Mouse (Mus musculus) induced T-regulatory cell, adult 2 months (primary cell): ENCODE measurements at regions not wholly inside any gene's neighbourhood (a gene's known extent, or its start where the extent isn't known, plus 50 kb on each side); places are given as distances from the start of the nearest gene placed in this dataset.

Experiments used
- DNase-seq: peaks from one replicate; pipeline ENCODE4 v3.0.0-alpha.2; 2012; ENCODE audit warnings: low read depth

DNA sequence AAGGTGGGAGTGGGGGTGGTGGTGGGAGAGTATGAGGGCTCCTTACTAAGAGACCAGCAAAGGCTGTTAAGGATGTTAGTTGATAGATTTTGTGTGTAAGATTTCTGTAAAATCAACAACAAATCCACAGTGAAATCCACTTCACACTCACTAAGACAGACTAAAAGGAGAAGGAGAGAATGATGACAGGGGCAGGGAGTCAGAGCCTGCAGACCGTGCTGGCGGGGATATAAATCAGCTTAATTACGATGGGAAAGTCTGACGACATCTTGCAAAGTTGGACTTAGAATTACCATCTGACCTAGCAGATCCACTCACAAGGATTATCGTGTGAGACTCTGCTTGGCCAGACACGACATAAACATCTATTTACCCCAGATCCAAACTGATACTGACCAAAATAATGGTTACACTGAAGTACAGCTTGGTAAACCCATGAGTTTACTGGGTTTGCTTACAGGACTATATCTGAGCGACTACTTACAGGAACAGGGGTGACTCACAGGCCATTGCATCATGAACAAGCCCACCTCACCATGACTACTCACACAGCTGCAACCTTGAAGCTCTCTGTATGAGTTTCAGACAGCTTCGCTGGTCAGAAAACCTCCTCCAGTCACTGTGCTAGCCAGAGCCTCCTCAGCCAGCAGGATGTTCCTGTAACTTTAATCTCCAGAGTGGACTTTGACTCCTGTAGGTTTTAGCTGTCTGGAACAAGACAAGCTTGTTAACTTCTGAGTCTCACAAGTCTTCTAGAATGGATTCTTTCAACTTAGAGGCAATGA lies 50.5 kb upstream of the Ednra start:
- no peak for DNase-seq

DNA sequence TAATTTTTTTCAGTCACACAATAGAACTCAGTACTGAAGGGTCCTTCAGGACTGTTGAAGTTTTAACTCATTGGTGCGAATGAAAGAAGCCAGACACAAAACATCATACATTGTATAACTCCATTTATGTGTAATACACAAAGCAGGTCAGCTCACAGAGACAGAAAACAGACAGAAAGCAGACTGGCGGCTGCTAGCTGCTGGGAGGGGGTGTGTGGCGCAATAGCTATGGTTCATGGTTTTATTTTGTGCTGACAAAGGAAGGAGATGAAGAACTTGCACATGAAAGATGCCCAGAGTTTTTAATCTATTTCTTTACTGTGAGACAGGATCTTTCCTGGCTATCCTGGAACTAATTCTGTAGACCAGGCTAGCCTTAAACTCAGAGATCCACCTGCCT lies 51.3 kb upstream of the Ednra start:
- no peak for DNase-seq

DNA sequence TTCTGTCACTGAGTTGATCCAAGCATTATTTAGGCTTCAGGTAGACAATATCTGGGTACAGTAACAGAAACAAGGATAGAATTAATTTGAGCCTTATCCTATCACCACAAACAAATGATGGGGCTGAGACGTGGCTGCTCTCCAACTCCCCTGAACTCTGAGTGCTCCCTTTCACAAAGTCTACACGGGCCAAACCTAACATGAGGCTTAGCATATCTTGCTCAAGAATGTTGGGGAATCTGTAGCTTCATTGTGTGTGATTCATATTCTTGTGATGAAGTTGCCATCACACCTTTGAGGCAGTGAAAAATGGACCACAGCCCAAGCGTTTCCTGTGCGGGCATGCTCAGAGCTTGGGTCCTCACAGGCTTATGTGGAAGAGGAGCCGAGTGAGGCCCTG lies 53.3 kb upstream of the Ednra start:
- DNase-seq = no peak

DNA sequence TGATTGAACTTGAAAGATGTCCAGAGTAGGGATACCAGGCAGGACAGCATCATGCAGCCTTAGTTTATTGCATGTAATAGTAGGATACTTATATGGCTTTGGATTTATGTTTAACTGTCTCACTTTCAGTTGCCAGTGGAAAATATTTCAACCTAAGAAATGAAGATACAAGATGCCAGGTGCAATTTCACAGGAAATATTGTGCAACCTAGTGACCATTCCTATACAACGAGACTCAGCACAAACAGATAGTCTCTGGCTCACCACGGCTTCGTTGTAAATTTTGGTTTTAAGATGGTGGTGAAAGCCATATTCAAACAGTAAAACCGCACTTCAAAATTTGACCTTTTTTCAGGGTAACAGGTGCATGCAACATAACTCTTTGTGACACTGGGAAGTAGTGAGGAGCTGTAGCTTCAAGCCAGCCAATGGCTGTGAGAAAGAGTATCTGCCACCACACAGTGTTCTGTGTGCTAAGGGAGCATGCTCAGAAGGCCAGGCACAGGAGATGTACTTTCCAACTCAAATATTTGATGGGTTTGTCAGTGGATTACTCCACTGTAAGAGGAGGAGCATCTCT lies 61.5 kb upstream of the Ednra start:
- DNase-seq = no peak

DNA sequence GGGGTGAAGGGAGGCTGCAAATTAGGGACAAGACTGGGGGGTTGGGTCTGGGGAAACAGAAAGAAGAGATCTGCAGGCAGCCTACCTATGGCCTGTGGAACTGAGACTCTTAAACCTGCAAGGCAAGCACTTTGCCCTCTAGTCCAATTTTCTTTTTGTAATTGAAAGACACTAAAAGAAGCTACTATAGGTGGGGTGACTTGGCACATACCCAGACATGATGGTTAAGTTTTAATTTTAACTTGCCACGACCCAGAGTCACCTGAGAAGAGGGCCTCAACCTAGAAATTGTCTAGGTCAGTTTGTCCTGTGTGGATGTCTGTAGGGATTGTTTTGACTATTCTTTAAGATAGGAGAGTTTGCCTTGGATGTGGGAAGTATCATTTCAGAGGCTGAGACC lies 70.6 kb upstream of the Ednra start:
- no peak for DNase-seq

DNA sequence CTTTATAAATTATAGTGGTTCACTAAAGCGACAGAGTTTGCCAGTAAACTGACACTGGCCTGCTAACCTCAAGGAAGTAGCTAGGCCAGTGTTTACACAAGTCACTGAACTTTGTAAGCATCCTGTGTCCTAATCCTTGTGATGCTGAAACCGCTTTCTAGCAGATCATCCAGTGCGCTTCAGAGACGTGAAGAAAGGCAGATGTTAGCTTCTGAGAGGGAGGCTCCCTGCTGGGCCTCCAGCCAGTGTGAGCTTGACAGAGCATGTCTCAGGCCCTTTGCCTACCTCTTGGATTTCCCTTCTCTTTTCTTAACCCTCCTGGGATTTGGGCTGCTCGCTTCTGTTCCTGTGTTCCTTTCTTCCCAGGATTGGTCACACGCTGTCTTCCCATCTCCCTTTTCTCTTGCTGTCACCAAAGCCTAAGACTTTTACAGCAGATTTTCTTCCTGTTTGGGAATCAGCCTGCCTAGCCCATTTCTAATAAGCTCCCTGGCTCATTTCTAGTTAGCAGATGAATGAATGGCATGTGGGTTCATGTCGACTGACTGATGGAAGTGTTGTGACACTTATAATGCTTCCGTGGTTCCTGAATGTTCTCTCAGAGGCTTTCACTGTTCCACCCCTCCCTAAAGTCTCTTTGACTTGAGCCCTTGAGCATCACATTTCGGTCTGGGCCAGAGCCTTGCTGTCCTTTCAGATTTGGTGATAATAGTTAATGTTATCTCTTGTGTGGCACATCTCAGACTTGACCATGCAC lies 79.1 kb upstream of the Ednra start:
- no peak for DNase-seq

DNA sequence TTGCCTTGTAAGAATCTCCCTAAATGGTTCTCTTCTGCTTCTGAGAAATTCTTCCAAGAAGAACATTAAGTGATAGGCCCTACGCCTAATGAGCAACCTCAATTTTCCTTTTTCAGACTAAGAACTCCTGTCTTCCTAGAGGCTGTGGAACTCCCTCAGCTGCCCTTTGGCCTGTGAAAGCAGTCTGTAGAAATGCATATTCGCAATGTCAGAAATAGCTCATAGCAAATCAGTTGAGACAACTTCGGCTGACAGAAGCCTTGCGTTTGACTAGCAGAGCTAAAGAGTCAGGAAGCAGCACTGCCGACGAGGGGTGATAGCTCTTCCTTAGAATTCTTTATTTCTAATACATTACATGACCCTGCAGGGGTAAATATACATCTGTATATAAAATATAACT lies 80.3 kb upstream of the Ednra start:
- no peak for DNase-seq

DNA sequence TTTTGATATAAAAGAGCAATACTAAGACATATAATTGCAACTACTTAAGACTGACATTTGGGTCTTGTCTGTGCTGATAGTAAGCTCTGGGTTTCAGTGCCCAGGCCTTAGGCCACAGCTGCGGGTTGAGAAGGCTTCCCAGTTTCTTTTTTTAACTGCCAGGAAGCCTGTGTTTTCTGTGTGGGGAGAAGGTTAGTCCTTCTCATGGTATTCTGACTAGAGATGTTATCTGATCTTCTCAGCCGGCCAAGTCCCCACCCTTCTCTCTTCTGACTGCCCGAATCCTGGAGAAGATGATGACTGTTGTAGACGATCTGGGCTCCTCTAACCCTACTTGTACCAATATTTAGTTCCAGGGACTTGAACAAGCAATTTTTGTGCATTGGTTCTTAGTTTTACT lies 80.7 kb upstream of the Ednra start:
- DNase-seq = no peak

DNA sequence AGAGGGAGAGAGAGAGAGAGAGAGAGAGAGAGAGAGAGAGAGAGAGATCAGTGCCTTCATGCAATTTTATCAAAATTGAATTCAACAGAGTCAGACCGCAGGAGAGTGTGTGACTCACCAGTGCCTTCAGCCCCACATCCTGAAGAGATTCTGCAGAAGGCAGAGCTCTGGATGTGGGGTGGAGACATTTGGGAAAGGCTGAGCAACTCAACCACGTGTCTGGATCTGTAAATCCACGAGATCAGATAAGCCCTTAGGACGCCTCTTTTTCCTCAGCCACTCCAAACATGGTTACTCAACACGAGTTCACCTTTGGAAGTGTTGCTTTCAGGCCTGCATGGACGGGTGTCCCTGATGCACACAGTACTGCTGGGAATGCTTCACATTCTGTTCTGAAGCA lies 81.4 kb upstream of the Ednra start:
- DNase-seq = no peak

DNA sequence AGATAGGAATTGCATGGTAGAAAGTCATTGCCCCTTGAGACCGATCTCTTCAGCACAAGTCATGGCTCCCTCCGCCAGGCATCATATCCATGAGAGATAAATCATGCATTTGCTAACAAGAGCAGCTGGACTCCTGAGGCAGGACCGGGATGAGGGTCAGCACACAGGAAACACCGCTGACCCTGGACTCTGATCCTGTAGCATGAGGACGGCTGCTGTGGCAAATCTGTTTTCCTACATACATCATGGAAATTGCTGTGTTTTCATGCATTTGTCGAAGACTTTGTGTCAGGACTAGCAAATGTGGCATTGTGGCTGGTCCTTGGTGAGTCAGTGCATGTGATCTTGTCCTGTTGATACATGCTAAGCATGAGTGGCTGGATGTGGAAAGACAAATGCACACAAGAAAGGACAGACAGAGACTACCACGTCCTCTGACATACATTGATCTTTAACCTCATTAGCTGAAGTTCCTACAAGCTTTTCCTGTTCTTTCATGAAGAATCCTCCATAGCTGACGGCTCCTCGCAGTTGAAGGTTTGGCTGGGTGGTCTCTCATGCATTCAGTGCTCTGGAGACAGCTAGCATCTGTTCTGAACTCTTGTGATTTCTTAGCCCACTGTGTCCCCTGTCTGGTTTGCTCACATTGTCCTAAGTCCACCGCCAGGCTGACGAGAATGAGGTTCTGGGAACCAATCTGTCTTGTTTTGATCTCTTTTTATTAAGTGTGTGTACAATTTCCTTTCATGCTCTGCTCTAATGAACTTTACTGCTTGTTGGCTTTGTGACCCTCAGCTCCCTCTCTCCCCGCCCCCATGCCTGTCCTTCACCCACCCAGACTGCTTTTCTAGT lies 90.8 kb upstream of the Ednra start:
- DNase-seq = no peak

DNA sequence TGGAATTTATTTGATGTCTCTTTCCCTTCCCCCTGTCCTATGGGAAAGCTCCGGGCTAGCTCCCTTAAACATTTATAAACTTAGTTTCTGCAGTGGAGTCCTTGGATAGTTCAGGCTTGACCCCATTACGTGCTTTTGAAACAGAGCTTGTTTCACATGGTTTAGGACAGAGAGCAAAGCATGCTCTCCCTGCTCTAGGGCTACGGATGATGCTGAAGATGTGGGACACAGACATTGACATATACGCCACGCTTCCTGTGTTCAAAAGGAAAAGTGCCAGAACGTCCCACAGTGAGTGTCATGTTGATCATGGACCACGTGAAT lies 91.3 kb upstream of the Ednra start:
- no peak for DNase-seq

DNA sequence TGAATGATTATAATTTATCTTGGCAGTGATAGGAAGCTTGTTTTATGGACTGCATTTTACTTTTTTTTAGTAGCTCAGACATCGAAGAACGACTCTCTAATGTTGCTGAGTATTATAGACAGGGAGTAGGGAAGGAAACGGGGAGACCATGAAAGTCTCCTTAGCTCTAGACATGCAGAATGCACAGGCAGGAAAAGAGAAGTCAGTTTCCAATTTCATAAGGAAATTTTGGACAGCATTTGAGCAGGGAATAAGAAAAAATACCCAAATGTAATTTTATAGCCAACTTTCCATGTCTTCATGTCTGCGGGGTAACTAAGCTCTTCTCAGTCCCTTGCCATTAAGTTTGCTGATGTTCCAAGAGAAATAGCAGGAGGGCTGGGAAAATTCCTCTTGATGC lies 92.0 kb upstream of the Ednra start:
- DNase-seq = no peak

DNA sequence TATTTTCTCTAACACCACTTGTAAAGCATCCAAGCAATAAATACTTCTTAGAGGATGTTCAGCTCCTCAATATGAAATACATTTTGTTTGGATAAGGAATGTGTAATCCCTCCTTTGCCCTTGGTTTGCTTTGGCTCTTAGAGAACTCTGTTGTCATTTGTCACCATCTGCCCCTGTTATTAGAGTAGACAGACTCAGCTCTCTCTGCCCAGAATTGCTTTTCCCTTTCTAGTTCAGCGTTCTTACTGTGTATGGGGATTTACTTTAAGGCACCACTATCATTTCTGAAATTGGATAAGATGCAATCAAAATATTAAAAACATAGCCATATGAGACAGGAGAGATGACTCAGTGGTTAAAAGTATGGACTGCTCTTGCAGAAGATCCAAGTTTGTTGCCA lies 101.5 kb upstream of the Ednra start:
- DNase-seq = no peak

DNA sequence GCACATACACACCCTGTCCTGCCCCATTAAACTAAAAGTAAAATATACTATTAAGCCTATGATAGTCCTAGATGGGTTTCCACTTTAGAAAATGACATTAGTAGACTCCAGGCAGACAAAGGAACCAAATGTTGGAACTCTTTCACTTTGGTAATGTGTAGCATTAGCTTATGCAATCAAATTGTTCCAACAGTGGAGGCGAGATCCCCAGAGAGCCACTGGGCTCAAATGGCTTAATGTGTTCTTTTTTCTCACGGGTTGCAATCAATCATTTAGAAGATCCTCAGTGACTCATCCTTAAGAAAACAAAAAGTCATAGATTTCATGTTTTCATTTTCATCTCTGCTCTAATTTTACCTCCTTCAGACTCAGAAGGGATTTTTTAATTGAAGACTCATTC lies 102.0 kb upstream of the Ednra start:
- DNase-seq = no peak

DNA sequence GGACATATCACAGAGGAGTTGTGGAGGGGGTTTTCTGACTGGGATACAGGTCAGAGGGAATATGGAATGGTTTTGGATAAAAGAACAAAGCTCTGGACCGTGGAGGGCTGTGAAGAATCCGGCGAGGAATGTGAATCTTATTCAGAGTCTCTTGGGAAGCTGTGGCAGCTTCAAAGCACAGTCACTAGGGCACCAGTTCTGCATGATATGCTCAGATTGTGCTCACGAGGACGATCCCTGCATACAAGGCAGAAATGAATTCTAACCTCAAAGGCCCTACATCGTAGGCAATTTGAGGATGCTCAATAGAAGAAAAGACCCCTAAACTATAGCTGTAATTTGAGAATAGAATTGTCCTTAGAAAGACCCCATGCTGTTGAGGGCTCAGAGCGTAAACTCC lies 103.8 kb upstream of the Ednra start:
- no peak for DNase-seq

DNA sequence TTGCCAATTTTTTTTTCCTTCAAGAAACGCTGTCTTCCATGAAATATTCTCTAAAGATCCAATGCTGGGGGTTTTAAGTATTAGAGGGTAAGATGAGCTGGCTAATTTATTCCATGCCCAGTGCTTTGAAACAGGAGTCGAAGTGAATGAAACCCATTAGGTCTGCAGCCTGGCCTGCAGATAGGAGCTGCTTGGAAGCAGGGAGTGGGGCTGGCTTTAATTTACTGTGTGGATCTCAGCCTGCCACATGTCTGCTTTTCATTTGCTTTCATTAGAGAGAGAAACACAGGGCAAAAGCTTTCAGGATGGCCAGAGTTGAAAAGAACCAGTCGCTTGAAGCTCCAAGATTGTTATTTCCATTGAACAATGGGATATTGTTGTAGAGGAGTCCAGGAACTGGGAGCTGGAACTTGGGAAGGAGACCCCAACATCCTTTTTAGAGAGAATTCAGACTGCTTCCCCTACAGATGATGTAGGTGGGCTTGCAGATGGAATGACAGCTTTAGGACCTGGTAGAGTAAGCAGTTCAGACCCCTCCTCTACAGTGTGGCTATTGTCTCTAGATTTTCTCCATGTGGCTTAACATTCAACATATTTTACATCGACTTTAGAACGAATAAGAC lies 105.0 kb upstream of the Ednra start:
- DNase-seq = no peak

DNA sequence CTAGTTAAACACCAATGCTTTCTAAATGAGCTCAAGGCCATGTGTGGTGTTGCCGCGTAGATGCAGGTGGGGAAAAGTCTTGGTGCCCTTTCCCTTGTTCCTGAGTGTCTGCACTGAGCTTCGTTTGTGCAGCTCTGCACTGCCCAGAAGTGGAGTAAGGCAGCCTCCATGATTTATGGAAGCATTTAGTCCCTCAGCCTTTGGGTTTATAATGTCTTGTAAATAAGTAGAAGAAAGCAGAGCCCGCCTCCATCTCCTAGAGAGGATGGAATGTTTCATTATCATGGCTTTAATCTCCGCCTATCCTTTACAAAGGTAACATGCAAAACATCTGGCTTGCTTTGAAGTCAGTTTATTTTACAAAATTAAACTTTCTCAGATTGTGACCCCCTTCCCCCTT lies 105.5 kb upstream of the Ednra start:
- no peak for DNase-seq

DNA sequence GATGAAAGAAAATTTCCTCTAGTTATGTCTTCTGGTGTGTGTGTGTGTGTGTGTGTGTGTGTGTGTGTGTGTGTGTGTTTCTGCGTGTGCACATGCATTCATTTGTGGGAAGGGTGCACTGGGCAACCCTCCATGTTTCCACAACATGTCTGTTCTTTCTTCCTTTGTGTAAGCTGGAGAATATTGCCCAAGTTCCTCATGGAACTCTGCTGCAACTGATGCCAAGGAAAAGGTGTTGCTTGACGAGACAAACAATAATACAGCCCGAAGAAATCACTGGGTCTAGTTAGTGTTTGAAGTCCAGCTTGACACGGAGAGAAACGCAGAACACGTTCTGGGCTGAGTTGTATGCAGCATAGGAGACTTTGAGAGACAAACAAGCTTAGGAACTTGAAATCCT lies 110.0 kb upstream of the Ednra start:
- no peak for DNase-seq

DNA sequence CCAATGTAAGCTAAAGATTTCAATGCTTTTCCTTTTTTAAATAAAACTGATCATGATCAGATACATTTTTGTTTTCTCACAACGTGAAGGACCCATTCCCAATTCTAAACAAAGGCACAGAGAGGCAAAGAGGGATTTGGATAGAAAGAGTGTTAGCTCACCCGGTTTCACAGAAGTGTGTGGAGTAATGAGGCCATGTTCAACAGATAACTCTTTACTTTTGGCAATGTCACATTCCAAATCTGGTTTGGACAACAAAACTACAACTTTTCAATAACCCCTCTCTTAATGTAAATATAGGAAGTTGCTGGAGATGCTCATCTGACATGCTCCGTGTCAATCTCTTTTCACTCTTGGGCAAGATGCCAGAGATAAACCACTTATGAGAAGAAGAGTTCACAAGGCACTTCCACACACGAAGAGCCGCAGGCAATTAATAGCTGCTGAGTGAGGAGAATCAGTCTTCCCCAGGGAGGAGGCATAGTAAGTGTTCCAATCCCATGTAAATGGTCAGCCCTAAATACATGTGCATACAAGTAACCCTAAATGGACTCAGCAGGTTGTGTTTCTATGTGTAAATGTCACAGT lies 112.7 kb upstream of the Ednra start:
- no peak for DNase-seq

DNA sequence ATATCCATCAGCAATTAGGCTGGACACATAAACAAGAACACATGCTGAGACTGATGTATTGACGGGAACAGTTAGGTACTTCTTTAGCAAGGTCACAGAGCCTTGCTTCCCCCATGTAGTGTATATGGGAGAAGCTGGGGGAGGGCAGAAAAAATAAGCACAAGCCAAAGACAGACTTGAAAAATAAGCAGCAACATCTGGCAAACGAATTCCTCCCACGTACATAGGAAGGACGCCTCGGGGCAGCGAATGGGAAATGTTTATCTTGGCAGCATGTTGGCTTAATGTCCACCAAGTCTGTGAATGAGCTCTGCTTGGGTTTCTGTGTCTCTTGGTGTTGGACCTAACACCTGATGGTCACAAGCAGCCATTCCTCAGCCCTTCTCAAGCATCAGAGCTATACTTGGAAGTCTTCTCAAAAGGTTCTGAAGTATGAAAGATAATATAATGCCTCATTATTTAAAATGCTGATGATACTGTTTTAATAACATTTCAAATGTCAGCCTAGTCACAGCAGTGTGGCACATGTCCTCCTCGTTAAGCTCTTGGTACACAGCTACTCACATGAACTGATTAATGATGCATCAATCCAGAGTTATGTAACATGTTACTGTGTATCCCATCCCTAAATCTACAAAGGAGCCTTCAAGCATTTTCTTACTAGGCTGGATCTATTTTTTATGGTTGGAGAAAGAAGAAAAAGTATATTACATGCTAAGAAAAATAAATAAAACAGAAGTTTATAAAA lies 118.3 kb upstream of the Ednra start:
- DNase-seq = no peak

DNA sequence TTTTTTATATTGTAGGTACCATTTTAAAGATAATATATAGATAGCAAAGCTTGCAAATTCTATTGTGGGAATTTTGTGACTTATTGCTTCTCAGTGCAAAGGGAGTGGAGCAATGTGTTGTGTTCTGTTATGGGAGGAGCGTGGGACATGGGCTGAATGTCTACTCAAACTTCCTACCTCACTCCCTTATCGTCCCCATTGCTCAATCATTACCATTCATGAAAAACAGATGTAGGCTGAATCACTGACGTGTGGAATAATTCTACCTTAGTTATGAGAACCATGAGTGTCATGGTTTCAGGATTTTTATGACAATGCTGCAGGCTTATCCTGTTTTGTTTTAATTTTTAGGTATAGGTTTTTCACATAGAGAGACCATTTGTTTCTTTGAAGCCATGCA lies 119.0 kb upstream of the Ednra start:
- DNase-seq = no peak
